Mouse (Mus musculus): ENCODE results near the gene Ptprk. TPM values are rescaled to one million over a fixed set of nuclear protein-coding genes. Genes with fewer than 3 reads are reported as not detected.

Gene Ptprk
- total and polyA plus RNA-seq, 3 experiments: 0.02 to 2.4 (median 0.49) TPM

DNA sequence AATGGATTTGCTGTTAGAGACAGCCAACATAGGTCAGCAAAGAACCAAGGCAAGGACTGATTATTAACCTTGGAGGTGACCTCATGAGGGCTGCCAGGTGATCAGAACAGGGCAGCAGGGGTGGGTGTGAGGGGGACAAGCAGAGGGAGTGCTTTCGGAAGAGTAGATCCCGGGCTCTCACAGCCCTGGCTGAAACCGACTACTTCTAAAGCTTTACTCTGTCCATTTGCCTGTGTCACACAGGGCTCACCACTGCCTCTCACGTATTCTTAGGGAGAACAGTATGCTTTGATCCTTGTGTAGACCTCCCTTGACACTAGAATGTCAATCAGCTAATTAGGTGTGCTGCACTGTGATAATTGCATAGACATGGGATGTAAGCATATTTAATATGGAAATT is 63.8 kb downstream of the Ptprk start:
- Histone ChIP-seq H3K4me1 (ENCODE audit: insufficient read depth, low read depth, low read length) (no peaks in the 10 kb centered on the region), H3K36me3 (replicated peaks) (no peaks in the 10 kb centered on the region), H3K4me3 (ENCODE audit: low read depth, low read length) (no peak overlapping the region), H3K27me3 (ENCODE audit: insufficient read depth, low read length) (no peaks in the 10 kb centered on the region), H3K9me3 (replicated peaks) (no peaks in the 10 kb centered on the region)
- ATAC-seq (ENCODE audit: extremely low read depth, insufficient number of reproducible peaks, low FRiP score, poor library complexity, severe bottlenecking) (no peak), DNase-seq (ENCODE audit: low spot score) (no peak)
- TF ChIP-seq GATA2 (IDR thresholded peaks at IDR 0.05; ENCODE audit: borderline replicate concordance, low read depth, low read length) (no peak), TAL1 (conservative IDR thresholded peaks at IDR 0.05; ENCODE audit: low read depth, low read length) (no peak), GATA1 (IDR thresholded peaks at IDR 0.05; ENCODE audit: borderline replicate concordance, low read length) (no peak), CTCF (IDR thresholded peaks at IDR 0.05; ENCODE audit: low read depth, low read length) (no peak), POLR2AphosphoS5 (IDR thresholded peaks at IDR 0.05; ENCODE audit: insufficient replicate concordance, low read depth, low read length) (no peak)

DNA sequence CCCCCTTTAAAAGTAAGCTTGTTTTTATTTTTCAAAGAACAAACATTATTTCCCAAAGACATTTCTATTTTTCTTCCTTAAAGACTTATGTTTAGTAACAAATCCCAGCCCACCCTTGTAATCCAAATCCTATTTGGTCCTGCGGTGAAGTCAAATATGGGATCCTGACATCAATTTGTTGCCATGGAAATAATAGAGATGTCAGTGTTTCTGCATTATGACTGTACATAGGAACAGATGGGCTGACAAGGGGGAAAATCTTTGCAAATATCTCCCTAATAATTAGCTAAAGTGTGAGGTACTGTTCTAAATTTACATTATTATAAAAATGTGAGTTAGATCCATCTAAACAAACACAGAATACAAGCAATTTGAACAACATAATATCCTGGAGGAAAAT is 69.8 kb downstream of the Ptprk start:
- H3K9me3 ChIP-seq (replicated peaks): no peaks in the 10 kb centered on the region
- H3K4me1 ChIP-seq (ENCODE audit: insufficient read depth, low read depth, low read length): no peaks in the 10 kb centered on the region
- no peak overlapping the region for H3K4me3 ChIP-seq (ENCODE audit: low read depth, low read length)
- DNase-seq (ENCODE audit: low spot score) (no peak), ATAC-seq (ENCODE audit: extremely low read depth, insufficient number of reproducible peaks, low FRiP score, poor library complexity, severe bottlenecking) (no peak)
- TF ChIP-seq GATA2 (IDR thresholded peaks at IDR 0.05; ENCODE audit: borderline replicate concordance, low read depth, low read length) (no peak), CTCF (IDR thresholded peaks at IDR 0.05; ENCODE audit: low read depth, low read length) (no peak), POLR2AphosphoS5 (IDR thresholded peaks at IDR 0.05; ENCODE audit: insufficient replicate concordance, low read depth, low read length) (no peak), TAL1 (conservative IDR thresholded peaks at IDR 0.05; ENCODE audit: low read depth, low read length) (no peak), GATA1 (IDR thresholded peaks at IDR 0.05; ENCODE audit: borderline replicate concordance, low read length) (no peak)
- H3K36me3 ChIP-seq (replicated peaks): no peaks in the 10 kb centered on the region
- no peaks in the 10 kb centered on the region for H3K27me3 ChIP-seq (ENCODE audit: insufficient read depth, low read length)

DNA sequence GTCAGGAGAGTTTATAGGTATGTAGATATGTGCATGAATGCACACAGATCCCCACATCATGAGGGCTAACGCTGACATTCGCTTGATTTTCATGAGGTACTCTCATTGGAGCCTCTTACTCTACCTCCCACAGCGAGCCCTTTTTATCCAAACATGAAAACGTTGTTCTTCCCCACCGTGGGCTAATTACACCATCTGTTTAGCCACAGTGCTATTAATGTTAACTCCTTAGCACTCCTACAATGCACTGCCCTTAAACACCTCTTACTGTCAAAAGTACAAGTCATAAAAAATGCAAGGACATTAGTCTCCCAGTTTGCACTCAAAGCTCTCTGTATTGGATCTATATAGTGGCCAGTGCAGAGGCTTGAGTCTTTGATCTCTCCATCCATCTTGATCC is 70.7 kb downstream of the Ptprk start:
- Histone ChIP-seq H3K9me3 (replicated peaks) (no peaks in the 10 kb centered on the region), H3K4me1 (ENCODE audit: insufficient read depth, low read depth, low read length) (no peaks in the 10 kb centered on the region), H3K27me3 (ENCODE audit: insufficient read depth, low read length) (no peaks in the 10 kb centered on the region), H3K36me3 (replicated peaks) (no peaks in the 10 kb centered on the region), H3K4me3 (ENCODE audit: low read depth, low read length) (no peak overlapping the region)
- DNase-seq (ENCODE audit: low spot score): no peak
- ATAC-seq (ENCODE audit: extremely low read depth, insufficient number of reproducible peaks, low FRiP score, poor library complexity, severe bottlenecking): no peak
- no peak for TF ChIP-seq GATA1 (IDR thresholded peaks at IDR 0.05; ENCODE audit: borderline replicate concordance, low read length)
- TF ChIP-seq POLR2AphosphoS5 (IDR thresholded peaks at IDR 0.05; ENCODE audit: insufficient replicate concordance, low read depth, low read length): no peak
- TF ChIP-seq CTCF (IDR thresholded peaks at IDR 0.05; ENCODE audit: low read depth, low read length): no peak
- TF ChIP-seq TAL1 (conservative IDR thresholded peaks at IDR 0.05; ENCODE audit: low read depth, low read length): no peak

DNA sequence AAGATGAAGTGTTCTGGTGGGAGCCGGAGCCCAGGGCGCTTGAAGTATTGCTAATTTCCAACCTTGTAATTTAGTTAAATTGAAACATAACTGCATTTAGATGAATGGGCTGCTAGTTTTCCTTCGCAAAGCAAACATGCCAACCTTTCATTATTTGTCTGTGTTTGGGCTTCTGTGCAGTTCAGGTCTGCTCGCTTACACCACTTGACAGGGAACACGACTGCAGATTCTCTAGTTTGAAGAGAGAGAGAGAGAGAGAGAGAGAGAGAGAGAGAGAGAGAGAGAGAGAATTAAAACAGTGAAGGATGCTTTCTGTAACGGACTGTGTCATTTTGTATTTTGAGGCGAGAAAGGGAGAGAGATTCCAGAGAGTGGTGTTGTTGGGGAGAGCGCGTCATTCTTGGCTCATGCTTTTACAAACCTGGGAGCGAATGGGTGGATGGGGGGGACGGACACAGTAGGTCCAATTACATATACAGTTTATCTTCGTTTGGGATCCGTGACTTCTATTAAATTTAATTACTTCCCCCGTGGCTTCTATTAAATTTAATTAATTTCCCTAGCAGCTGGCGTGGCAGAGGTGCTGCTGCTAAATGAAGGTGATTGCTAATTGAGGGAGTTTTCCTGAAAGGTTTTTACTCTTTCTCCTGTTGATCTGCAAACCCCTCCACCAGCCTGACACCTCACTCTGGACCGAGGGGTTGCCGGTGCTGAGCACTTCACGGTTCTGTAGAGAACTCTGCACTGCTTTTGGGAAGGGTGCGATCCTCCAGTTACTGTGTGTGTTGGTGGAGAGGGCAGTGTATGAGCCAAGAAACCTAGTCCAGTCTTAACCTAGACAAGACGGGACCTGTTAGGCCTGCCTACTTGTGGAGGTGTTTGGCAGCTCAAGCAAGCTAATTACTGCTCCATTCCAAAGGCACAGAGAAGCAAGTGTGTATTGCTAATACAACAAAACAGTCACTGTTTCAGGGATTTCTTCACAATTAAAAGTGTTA is 81.4 kb downstream of the Ptprk start:
- DNase-seq (ENCODE audit: low spot score): no peak
- no peaks in the 10 kb centered on the region for H3K4me1 ChIP-seq (ENCODE audit: insufficient read depth, low read depth, low read length)
- no peak for ATAC-seq (ENCODE audit: extremely low read depth, insufficient number of reproducible peaks, low FRiP score, poor library complexity, severe bottlenecking)

DNA sequence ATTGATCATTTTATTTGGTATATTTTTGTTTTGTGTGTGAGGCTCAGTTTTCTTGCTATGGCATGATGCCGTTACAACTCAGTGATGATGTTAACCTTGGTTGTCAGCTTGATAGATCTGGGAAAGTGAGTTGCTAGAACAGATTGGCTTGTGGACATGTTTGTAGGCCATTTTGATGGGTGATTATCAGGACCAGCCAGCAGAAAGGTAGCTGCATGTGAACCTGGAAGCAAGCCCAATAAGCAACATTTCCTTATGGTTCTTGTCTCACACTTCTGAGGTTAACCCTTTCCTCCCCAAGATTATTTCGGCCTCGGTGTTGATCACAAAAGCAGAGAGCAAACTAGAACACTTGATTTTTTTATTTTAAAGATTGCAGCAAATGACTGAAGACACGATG is 85.1 kb downstream of the Ptprk start:
- no peaks in the 10 kb centered on the region for H3K27me3 ChIP-seq (ENCODE audit: insufficient read depth, low read length)
- TF ChIP-seq TAL1 (conservative IDR thresholded peaks at IDR 0.05; ENCODE audit: low read depth, low read length) (no peak), GATA2 (IDR thresholded peaks at IDR 0.05; ENCODE audit: borderline replicate concordance, low read depth, low read length) (no peak), POLR2AphosphoS5 (IDR thresholded peaks at IDR 0.05; ENCODE audit: insufficient replicate concordance, low read depth, low read length) (no peak), CTCF (IDR thresholded peaks at IDR 0.05; ENCODE audit: low read depth, low read length) (no peak), GATA1 (IDR thresholded peaks at IDR 0.05; ENCODE audit: borderline replicate concordance, low read length) (no peak)
- ATAC-seq (ENCODE audit: extremely low read depth, insufficient number of reproducible peaks, low FRiP score, poor library complexity, severe bottlenecking): no peak
- no peak overlapping the region for H3K4me3 ChIP-seq (ENCODE audit: low read depth, low read length)
- no peak for DNase-seq (ENCODE audit: low spot score)
- no peaks in the 10 kb centered on the region for H3K4me1 ChIP-seq (ENCODE audit: insufficient read depth, low read depth, low read length)
- no peaks in the 10 kb centered on the region for H3K9me3 ChIP-seq (replicated peaks)
- H3K36me3 ChIP-seq (replicated peaks): no peaks in the 10 kb centered on the region

More for the DNA sequence above, 81.4 kb downstream of the Ptprk start:
- H3K36me3 ChIP-seq (replicated peaks): no peaks in the 10 kb centered on the region
- TF ChIP-seq GATA1 (IDR thresholded peaks at IDR 0.05; ENCODE audit: borderline replicate concordance, low read length): no peak
- no peak for TF ChIP-seq TAL1 (conservative IDR thresholded peaks at IDR 0.05; ENCODE audit: low read depth, low read length)
- no peak for TF ChIP-seq CTCF (IDR thresholded peaks at IDR 0.05; ENCODE audit: low read depth, low read length)
- no peak for TF ChIP-seq GATA2 (IDR thresholded peaks at IDR 0.05; ENCODE audit: borderline replicate concordance, low read depth, low read length)
- TF ChIP-seq POLR2AphosphoS5 (IDR thresholded peaks at IDR 0.05; ENCODE audit: insufficient replicate concordance, low read depth, low read length): no peak
- no peaks in the 10 kb centered on the region for H3K27me3 ChIP-seq (ENCODE audit: insufficient read depth, low read length)
- no peaks in the 10 kb centered on the region for H3K9me3 ChIP-seq (replicated peaks)
- no peak overlapping the region for H3K4me3 ChIP-seq (ENCODE audit: low read depth, low read length)

DNA sequence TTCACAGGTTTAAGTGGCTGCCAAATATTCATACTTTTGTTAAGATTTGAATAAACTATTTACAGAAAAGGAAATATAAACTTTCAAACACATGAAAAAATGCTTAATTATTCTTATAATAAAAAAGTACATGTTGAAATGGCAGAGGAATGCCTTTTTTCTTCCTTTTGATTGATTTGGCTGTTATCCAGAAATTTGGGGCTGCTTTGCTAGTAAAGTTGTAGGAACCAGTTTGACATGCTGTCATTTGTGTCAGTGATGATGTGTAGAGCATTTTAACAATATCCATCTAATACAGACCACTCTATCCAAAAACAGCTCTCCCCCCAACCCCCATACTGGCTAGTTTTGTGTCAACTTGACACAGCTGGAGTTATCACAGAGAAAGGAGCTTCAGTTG is 86.7 kb downstream of the Ptprk start:
- Histone ChIP-seq H3K4me3 (ENCODE audit: low read depth, low read length) (no peak overlapping the region), H3K4me1 (ENCODE audit: insufficient read depth, low read depth, low read length) (no peaks in the 10 kb centered on the region), H3K27me3 (ENCODE audit: insufficient read depth, low read length) (no peaks in the 10 kb centered on the region), H3K9me3 (replicated peaks) (no peaks in the 10 kb centered on the region), H3K36me3 (replicated peaks) (no peaks in the 10 kb centered on the region)
- TF ChIP-seq CTCF (IDR thresholded peaks at IDR 0.05; ENCODE audit: low read depth, low read length) (no peak), GATA2 (IDR thresholded peaks at IDR 0.05; ENCODE audit: borderline replicate concordance, low read depth, low read length) (no peak), TAL1 (conservative IDR thresholded peaks at IDR 0.05; ENCODE audit: low read depth, low read length) (no peak), POLR2AphosphoS5 (IDR thresholded peaks at IDR 0.05; ENCODE audit: insufficient replicate concordance, low read depth, low read length) (no peak), GATA1 (IDR thresholded peaks at IDR 0.05; ENCODE audit: borderline replicate concordance, low read length) (no peak)
- ATAC-seq (ENCODE audit: extremely low read depth, insufficient number of reproducible peaks, low FRiP score, poor library complexity, severe bottlenecking): no peak
- no peak for DNase-seq (ENCODE audit: low spot score)
